Mouse (Mus musculus) Patski (cell line): ENCODE measurements at regions not wholly inside any gene's neighbourhood (a gene's known extent, or its start where the extent isn't known, plus 50 kb on each side); places are given as distances from the start of the nearest gene placed in this dataset.

Source experiments
- ATAC-seq: fragments of 100-300 bp; one replicate; pipeline ENCODE4 v1.8.0; 2021
- CTCF ChIA-PET: fragments of 350-600 bp; sonication (Branson Sonifier 250); formaldehyde crosslinking; loops from one replicate; lab custom pipeline; 2022; ENCODE audit warnings: inconsistent platforms; lab: Charles Lee
- POLR2A ChIA-PET: fragments of 350-600 bp; sonication (Branson Sonifier 250); formaldehyde crosslinking; loops from one replicate; lab custom pipeline; 2022; ENCODE audit warnings: antibody characterized with exemption, inconsistent platforms; lab: Charles Lee
- DNase-seq: peaks from one replicate; pipeline ENCODE4 v3.0.0-alpha.2; 2011; ENCODE audit warnings: low read depth, low spot score
- H3K27me3 ChIP-seq: fragments of 371-371 bp; one replicate; pipeline ENCODE4 v1.5.1; 2021
- CTCF ChIP-seq: fragments of 100-300 bp; IDR thresholded peaks from one replicate; pipeline ENCODE4 v1.5.1; 2021
- in situ Hi-C: fragments of 300-500 bp; cut with MboI; formaldehyde crosslinking; loops from 3 replicates; pipeline ENCODE4 v1.11.1; 2018; ENCODE audit warnings: low pct_unique_long_range_greater_than_20kb, mixed read lengths

DNA sequence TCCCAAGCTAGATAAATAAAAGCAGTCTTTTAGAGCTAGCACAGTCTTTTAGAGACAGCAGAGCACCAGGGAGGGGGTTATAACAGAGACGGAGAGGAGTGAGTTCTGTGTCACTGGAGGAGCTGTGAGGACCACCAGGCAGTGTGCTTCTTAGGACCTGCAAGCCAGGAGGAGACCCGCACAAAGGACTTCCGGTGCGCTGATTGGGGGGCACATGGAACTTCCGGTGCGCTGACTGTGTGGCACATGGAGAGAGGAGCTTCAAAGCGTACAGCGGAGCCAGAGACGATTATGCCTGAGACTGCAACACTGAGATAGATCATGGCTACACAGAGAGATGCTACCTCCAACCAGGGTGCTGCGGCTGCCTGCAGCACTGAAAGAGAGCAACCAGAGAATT, 53.4 kb downstream of the Rpl37a start:
- CTCF ChIA-PET: interaction anchor here (1.4 kb wide), 1 partner anchor 10 kb away, joined by 3 read pairs; no protein-coding TSS in a partner anchor
- no peak for TF ChIP-seq CTCF
- in situ Hi-C loops: no loop called here
- DNase-seq (no peak), ATAC-seq (no peak)
- H3K27me3 ChIP-seq: no peaks in the 10 kb centered on the region
- POLR2A ChIA-PET: no interaction called here

DNA sequence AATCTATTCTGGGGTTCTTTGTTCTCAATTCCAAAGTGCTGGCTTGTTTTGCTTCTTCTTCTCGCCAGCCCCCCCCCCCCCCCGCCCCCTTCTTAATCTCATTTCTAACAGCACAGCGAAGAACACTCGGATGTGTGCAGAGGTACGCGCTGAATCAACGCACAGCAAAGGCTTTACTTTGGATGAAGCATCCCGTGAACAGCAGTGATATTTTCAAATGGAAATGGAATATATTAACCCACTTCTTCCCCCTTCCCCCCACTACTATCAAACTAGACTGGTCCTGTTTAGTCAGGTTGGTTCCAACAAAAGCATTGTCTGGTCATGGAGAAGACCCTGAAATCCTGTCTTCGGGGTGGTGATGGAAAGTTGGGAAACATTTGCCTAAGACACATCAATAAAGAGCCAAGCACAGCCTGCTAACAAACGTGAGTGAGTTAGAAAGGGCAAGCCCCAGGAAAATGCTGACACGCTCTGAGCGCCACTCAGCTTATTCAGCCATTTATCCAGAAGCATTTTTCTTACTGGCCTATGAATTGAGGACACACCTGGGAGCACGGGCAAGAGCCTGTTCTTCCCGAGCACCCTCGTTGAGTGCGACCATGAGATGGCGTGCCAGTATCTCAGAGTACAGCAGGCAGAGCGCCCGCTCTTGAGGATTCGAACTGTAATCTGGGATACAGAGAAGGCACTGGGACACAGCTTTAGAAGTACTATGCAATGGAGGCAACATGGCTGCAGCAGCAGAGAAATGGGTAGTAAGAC, 54.1 kb downstream of the Rpl37a start:
- ATAC-seq: no peak
- in situ Hi-C loops: no loop called here
- TF ChIP-seq CTCF: no peak
- ChIA-PET CTCF (interaction anchor here (1.4 kb wide), 1 partner anchor 9 kb away, joined by 3 read pairs; no protein-coding TSS in a partner anchor), POLR2A (no interaction called here)
- no peak for DNase-seq
- no peaks in the 10 kb centered on the region for H3K27me3 ChIP-seq

DNA sequence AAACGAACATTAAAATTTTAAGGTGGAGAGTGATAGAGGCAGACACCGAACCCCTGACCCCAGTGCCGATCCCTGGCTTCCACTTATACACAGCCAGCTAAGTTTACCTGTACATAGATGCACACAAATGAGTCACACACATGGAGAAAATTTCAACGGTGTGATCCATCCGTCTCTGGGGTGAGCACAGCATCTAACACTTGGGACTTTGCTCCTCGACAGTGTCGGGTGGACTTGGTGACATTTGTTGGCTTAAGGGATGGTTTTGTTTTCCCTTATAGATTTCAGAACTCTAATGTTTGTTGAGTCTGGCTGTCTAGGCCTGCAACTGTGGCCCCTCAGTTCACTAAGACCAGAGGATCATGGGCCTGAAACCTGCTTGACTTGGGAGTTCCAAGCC, 54.9 kb upstream of the Igfbp2 start:
- no peak for TF ChIP-seq CTCF
- in situ Hi-C loops: no loop called here
- CTCF ChIA-PET: no interaction called here
- H3K27me3 ChIP-seq: no peaks in the 10 kb centered on the region
- no peak for ATAC-seq
- no peak for DNase-seq
- POLR2A ChIA-PET: no interaction called here

DNA sequence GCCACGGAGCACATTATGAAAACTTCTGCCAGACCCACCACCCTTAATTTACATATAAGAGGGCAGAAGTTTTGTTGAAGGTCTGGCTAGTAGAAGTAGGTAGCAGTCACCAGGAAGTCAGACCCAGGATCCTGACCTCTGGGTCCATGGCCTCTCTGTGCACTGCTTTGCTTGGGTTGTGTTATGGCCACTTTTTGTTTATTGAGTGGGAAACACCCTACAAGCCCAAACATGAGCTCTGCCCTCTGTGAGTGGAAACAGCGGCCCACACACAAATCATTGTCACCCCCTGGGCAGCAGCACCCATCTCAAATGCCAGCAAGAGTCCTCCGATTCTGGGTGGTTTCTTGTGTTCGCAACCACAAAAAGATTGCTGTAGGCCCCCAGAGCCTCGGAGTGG, 51.6 kb upstream of the Igfbp2 start:
- in situ Hi-C loops: no loop called here
- ChIA-PET POLR2A (no interaction called here), CTCF (interaction anchor here (0.7 kb wide), 1 partner anchor 16 kb away, joined by 3 read pairs; no protein-coding TSS in a partner anchor)
- no peaks in the 10 kb centered on the region for H3K27me3 ChIP-seq
- ATAC-seq (no peak), DNase-seq (no peak)
- no peak for TF ChIP-seq CTCF

DNA sequence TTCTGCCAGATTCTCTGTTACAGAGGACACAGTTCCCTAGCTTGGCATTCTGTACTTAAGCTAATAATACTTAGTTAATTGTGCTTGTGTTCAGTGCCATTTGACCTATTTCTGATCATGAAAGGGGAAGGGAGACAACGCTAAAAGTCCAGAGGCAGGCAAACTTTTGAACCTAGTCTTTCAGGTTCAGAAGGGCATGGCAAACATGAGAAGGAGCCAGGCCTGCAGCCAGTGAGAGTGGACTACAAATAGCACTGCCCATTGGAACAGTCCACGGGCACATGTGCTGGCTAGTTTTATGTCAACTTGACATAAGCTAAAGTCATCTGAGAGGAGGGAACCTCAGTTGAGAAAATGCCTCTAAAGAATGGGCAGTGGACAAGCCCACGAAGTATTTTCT, 51.1 kb upstream of the Igfbp2 start:
- DNase-seq (no peak), ATAC-seq (no peak)
- in situ Hi-C loops: no loop called here
- POLR2A ChIA-PET: no interaction called here
- H3K27me3 ChIP-seq: no peaks in the 10 kb centered on the region
- CTCF ChIA-PET: interaction anchor here (0.7 kb wide), 1 partner anchor 16 kb away, joined by 3 read pairs; no protein-coding TSS in a partner anchor
- no peak for TF ChIP-seq CTCF
